Mouse (Mus musculus) heart, postnatal 0 days (tissue): Measurements from ENCODE around the gene Olfr470. TPM values are rescaled to one million over a fixed set of nuclear protein-coding genes. Genes with fewer than 3 reads are reported as not detected.
"Not testable (repeated sequence)": the region's sequence is repeated elsewhere in the genome, so short reads cannot be mapped to it uniquely, and the experiment has no call there.

ENCODE experiments used
- ATAC-seq: fragments of 200-750 bp; cut with Nextera tagmentation; 2 replicates; pipeline ENCODE4 v1.8.0; 2017; ENCODE audit warnings: low read depth, moderate number of reproducible peaks, moderate library complexity; ENCODE audit not compliant: insufficient read depth
- DNase-seq: peaks from one replicate; pipeline ENCODE4 v3.0.0-alpha.2; 2016; ENCODE audit warnings: low spot score
- H3K27ac ChIP-seq: fragments of 300-500 bp; sonication (generic); 2 replicates; pipeline ENCODE4 v1.5.1; 2014; ENCODE audit warnings: low read depth, mild to moderate bottlenecking
- H3K27me3 ChIP-seq: fragments of 300-500 bp; sonication (generic); 2 replicates; pipeline ENCODE4 v1.6.1; 2014; ENCODE audit warnings: low read length, mixed read lengths; ENCODE audit not compliant: control insufficient read depth, insufficient read depth
- H3K36me3 ChIP-seq: fragments of 300-500 bp; sonication (generic); replicated peaks from 2 replicates; pipeline ENCODE4 v1.6.1; 2014; ENCODE audit warnings: low read length, mixed read lengths; ENCODE audit not compliant: control insufficient read depth, insufficient read depth
- H3K4me1 ChIP-seq: fragments of 300-500 bp; sonication (generic); 2 replicates; pipeline ENCODE4 v1.6.1; 2014; ENCODE audit warnings: antibody characterized with exemption; ENCODE audit not compliant: control insufficient read depth, insufficient read depth
- H3K4me2 ChIP-seq: fragments of 300-500 bp; sonication (generic); 2 replicates; pipeline ENCODE4 v1.6.1; 2014; ENCODE audit warnings: low read depth, mild to moderate bottlenecking, low read length, moderate library complexity
- H3K4me3 ChIP-seq: fragments of 300-500 bp; sonication (generic); 2 replicates; pipeline ENCODE4 v1.5.1; 2014; ENCODE audit warnings: low read depth, low read length
- H3K9ac ChIP-seq: fragments of 300-500 bp; sonication (generic); replicated peaks from 2 replicates; pipeline ENCODE4 v1.6.1; 2014; ENCODE audit warnings: low read depth, low read length, mixed read lengths
- H3K9me3 ChIP-seq: fragments of 300-500 bp; sonication (generic); replicated peaks from 2 replicates; pipeline ENCODE4 v1.6.1; 2016; ENCODE audit warnings: low read length; ENCODE audit not compliant: control insufficient read depth
- CTCF ChIP-seq: IDR thresholded peaks from 2 replicates; pipeline ENCODE4 v1.5.1; 2016; ENCODE audit warnings: antibody characterized with exemption, control low read depth, low read depth
- EP300 ChIP-seq: IDR thresholded peaks from 2 replicates; pipeline ENCODE4 v1.6.1; 2016; ENCODE audit warnings: antibody characterized with exemption, low read depth
- WGBS: fragments of 180-500 bp; shearing (Covaris S2); extraction: QIAGEN DNeasy Blood & Tissue Kit; methylation state at CpG from one replicate; pipeline ENCODE4 v1.1.7; 2014; 5-methylcytosine and 5-hydroxymethylcytosine counted together
- polyA plus RNA-seq: library from polyadenylated mRNA; unstranded; fragments of >200 nt; fragmentation: Nextera tagmentation; extraction: Ambion mirVana; gene quantifications from 2 replicates; pipeline ENCODE4 v1.2.1, GENCODE M21; 2015
- total RNA-seq: library from RNA; depleted of rRNA; stranded (reverse); fragments of >200 nt; gene quantifications from 2 replicates; pipeline ENCODE4 v1.2.3, GENCODE M21; 2014; ENCODE audit warnings: low replicate concordance; rRNA removed

The Olfr470 gene
- total RNA-seq (not detected in 2 replicates), polyA plus RNA-seq (not detected in 2 replicates)

DNA sequence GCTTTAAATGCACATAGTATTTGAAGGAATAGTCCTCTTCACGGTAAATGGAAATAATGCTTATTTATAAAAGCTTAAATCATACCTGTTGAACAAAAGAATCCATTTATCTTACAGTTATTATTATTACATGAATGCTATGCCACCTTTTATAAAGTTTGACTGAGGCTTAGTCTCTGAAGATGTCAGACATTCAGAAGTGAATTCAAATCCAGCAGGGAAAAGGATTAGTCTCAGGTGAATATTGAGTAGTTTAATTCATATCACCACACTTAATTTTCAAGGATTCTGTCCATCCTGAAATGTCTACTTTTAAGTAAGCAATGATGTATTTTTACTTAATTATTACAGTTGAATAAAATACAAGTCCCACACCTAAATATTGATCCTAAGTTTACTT is at the start of gene Olfr470:
TSS of gene Olfr470 (minus strand) at position 101 of the 400 bp plus-strand sequence.
- not testable (repeated sequence) for H3K27ac ChIP-seq, DNase-seq, H3K9ac ChIP-seq, H3K4me2 ChIP-seq, ATAC-seq, H3K36me3 ChIP-seq, H3K9me3 ChIP-seq, H3K4me3 ChIP-seq, H3K4me1 ChIP-seq, H3K27me3 ChIP-seq
- WGBS = 58% methylated on average over 1 of the region's 1 CpGs

DNA sequence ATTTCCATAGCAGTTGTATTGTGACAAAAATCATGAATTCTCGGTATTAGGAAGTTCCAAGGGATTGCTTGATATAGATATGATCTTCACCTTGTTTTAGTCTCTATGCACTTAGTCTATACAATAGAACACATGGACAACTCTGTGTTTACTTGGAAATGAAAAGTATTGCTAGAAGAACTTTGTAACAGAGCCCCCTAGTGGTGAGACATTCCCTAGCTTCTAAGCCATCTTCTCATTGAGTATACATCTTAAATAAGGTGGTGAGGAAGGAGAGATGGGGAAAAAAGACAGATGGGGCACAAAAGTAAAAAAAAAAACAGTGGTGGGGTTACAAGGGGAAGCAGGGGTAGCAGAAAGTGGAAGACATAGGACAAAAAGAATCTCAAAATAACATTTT is 5.6 kb downstream of the Olfr470 start:
- no peaks in the 10 kb centered on the region for H3K9me3 ChIP-seq
- WGBS = 59% methylated on average over 1 of the region's 1 CpGs
- H3K27me3 ChIP-seq = no peaks in the 10 kb centered on the region
- no peaks in the 10 kb centered on the region for H3K4me1 ChIP-seq
- no peaks in the 10 kb centered on the region for H3K36me3 ChIP-seq
- DNase-seq (no peak), ATAC-seq (no peak)
- peak; percentile 37 for TF ChIP-seq CTCF
- no peak for TF ChIP-seq EP300
- no peak overlapping the region for H3K27ac ChIP-seq
- H3K4me2 ChIP-seq = no peak overlapping the region
- no peak overlapping the region for H3K9ac ChIP-seq
- no peak overlapping the region for H3K4me3 ChIP-seq

DNA sequence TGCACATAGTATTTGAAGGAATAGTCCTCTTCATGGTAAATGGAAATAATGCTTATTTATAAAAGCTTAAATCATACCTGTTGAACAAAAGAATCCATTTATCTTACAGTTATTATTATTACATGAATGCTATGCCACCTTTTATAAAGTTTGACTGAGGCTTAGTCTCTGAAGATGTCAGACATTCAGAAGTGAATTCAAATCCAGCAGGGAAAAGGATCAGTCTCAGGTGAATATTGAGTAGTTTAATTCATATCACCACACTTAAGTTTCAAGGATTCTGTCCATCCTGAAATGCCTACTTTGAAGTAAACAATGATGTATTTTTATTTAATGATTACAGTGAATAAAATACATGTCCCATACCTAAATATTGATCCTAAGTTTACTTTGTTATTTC is 21.8 kb downstream of the Olfr470 start, which contains the start of gene Olfr469:
TSS of gene Olfr469 (minus strand) at position 101 of the 400 bp plus-strand sequence.
- not testable (repeated sequence) for ATAC-seq, DNase-seq

DNA sequence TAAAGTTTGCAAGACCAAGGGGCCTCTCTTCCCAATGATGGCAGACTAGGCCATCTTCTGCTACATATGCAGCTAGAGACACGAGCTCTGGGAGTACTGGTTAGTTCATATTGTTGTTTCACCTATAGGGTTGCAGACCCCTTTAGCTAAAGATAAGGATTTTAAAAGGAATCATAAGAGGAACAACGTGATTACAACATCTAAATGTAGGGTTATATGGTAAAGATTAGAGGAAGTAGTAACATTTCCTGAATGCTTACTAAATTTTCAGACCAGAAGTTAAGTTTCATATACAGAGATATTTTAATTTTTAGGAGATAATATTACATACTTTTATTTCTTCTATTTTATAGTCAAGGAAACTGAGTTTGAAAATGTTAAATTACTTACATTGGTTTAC is 23.4 kb downstream of the Olfr470 start:
- ATAC-seq, H3K36me3 ChIP-seq, H3K27ac ChIP-seq, H3K4me1 ChIP-seq, H3K4me2 ChIP-seq, DNase-seq, H3K9ac ChIP-seq, H3K4me3 ChIP-seq, H3K27me3 ChIP-seq, H3K9me3 ChIP-seq: not testable (repeated sequence)
- 42% methylated on average over 2 of the region's 2 CpGs for WGBS

More for the DNA sequence above, 21.8 kb downstream of the Olfr470 start, which contains the start of gene Olfr469:
- not testable (repeated sequence) for H3K4me3 ChIP-seq, H3K27ac ChIP-seq, H3K4me2 ChIP-seq, H3K9me3 ChIP-seq, H3K9ac ChIP-seq, H3K27me3 ChIP-seq, H3K36me3 ChIP-seq, H3K4me1 ChIP-seq

DNA sequence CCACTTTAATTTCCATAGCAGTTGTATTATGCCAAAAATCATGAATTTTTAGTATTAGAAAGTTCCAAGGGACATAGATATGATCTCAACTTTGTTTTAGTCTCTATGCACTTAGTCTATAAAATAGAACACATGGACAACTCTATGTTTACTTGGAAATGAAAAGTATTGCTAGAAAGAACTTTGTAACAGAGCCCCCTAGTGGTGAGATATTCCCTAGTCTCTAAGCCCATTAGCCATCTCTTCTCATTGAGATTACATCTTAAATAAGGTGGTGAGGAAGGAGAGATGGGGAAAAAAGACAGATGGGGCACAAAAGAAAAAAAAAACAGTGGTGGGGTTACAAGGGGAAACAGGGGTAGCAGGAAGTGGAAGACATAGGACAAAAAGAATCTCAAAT is 27.8 kb downstream of the Olfr470 start:
- H3K9ac ChIP-seq = no peak overlapping the region
- ATAC-seq (no peak), DNase-seq (no peak)
- no peak for TF ChIP-seq EP300
- TF ChIP-seq CTCF = peak; percentile 9
- H3K4me2 ChIP-seq = no peak overlapping the region
- H3K27ac ChIP-seq = no peak overlapping the region
- no peaks in the 10 kb centered on the region for H3K27me3 ChIP-seq
- no peaks in the 10 kb centered on the region for H3K36me3 ChIP-seq
- no peaks in the 10 kb centered on the region for H3K9me3 ChIP-seq
- no peaks in the 10 kb centered on the region for H3K4me1 ChIP-seq
- no peak overlapping the region for H3K4me3 ChIP-seq

DNA sequence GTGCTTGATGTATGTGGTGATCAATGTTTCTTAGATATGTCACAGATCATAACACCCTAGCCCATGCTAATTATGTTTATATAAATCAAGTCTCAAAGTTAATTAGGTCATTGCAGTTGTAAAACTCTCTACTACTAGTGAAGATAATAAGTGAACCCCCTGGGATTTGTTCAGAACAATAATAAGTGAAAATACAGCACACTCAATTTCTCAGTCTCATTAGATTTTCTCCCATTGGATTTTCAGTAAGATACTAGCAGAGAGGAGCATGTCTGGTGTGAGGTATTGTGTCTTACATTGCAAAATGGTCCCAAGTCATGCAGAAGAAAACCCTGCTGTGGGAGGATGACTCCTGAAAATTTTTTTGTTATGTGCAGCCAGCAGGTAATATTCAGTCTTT is 35.3 kb downstream of the Olfr470 start, which contains the start of gene Olfr467:
TSS of gene Olfr467 (plus strand) at position 301 of the 400 bp plus-strand sequence.
- H3K9me3 ChIP-seq = 0 out of 2 replicates have a peak, but pooled peaks cover 5% of the 10 kb centered on the region
- ATAC-seq (no peak), DNase-seq (no peak)
- H3K4me2 ChIP-seq = no peak within 1 kb of the TSS
- no peaks in the 10 kb centered on the region for H3K36me3 ChIP-seq
- no peak within 1 kb of the TSS for H3K4me3 ChIP-seq
- H3K4me1 ChIP-seq = no peaks in the 10 kb centered on the region
- TF ChIP-seq EP300 = no peak
- no peak within 1 kb of the TSS for H3K27ac ChIP-seq
- H3K27me3 ChIP-seq = no peaks in the 10 kb centered on the region
- no peak within 1 kb of the TSS for H3K9ac ChIP-seq
